Mouse (Mus musculus): ENCODE results near the gene Ppp1r1b.
A peak's percentile ranks its signal among the peaks of the same experiment; 100 is the strongest.

Ppp1r1b gene

DNA sequence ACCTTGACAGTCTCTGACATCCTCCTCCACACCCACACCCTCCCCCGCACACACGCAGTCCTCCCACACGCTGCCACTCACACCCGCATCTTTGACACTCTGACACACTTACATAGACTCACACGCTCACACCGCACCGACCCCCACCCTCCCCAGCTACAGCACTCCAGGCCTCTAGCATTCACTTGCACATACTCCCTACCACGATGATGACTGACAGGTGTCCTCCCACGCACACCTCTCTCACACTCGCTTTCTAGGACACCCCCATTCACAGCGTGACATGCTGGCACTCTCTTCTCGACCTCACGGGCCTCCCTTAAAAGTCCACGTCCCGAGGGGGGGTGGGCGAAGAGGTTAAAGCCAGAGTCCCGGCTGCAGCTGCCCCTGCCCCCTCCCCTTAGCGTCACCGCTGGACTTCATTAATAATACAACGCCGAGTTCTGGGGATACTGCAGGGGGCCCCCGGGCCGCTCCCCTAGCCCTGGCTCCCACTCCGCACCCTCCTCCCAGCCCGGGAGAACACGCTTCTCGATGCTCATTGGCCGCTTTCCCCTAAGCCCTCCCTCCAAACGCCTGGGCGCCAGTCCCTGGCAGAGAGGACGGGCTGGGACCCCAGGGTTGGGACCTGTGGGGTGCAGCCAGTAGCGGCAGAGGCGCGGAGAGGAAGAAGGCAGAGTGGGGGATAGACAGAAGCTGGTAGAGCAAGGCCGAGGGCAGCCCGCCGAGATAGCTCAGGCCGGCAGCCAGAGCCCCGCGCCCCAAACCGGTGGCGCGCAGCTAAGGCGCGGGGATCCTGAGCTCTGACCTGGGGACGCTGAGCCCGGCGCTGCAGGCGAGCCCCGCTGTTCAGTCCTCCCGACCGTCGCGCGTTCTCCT is at the start of gene Ppp1r1b:
Gene Ppp1r1b (plus strand): TSS at position 322 of the 879 bp plus-strand sequence.
- DNase-seq (ENCODE audit: low spot score in 2 of 2): peak in 1 of 2 experiments; percentile 71

DNA sequence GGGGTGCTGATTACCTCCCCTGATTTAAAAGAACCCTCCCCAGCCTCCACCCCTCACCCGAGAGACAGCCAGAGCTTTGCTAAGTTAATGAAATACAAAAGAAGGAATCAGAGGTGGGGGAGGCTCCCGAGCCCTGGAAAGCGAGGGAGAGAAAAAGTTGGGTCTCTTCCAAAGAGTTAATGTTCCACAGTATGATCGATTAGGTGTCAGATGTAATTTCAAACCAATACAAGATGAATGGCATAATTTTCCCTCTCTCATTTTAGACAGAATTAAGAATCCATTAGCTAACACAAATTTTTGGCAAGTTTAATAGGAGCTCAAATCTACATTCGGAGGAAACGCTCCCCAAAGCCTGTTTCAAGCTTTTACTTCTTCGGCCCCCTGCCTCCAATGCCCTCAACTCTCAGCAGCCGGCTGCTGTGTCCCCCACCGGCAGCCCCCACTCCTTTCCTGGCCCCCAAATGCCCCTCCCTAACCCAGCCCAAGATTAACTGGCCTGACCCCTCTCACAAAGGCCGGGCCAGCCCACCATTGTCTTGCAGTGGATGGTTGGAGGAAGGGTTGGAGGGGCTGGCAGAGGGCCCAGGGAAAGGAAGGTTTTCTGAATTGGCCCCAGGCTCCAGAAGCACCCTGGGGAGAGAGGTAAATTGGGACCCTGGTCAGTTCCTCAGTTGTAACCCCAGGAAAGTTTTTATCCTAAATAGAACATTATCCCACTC is 49.6 kb upstream of the Ppp1r1b start:
- no peak for DNase-seq (ENCODE audit: low spot score in 2 of 2)

GRCm38 (mm10) chr11:98313790-98314323 is 34.3 kb upstream of the Ppp1r1b start:
- peak in 1 of 2 experiments; percentile 75 for DNase-seq (ENCODE audit: low spot score in 2 of 2)

- DNase-seq (ENCODE audit: low spot score in 2 of 2): no peak
Measured at GRCm38 (mm10) chr11:98317479-98317878, 30.7 kb upstream of the Ppp1r1b start.

DNA sequence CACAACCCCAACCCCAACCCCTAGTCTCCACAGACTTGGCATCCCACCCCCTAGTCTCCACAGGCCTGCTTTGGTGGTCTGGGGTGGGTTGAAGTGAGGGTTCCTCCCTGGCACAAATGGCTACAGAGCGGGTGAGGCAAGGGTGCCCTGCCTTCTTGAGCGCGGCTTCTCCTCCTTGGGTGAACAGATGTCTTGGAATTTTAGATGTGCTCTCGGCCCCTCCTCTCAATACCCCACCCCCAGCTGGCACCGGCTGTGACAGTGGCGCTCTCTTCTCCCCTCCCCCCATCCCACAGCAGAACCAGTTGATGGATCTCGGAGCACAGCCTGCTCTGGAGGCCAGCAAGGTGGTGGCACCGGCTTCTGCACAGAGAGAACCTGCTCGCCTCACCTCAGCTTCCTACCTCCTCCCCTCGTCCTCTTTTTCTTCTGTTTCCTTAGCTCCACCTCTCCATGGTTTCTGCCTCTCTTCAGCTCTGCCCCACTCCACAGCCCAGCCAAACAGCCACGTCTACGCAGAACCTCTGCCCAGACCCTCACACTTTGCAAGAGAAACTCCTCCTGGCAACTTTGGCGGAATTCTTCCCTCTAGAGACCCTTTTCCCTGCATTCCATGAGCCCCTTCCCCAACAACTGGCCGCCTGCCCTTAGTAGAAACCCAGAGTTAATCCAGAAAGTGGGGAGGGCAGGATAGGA is 29.6 kb upstream of the Ppp1r1b start:
- no peak for DNase-seq (ENCODE audit: low spot score in 2 of 2)

DNA sequence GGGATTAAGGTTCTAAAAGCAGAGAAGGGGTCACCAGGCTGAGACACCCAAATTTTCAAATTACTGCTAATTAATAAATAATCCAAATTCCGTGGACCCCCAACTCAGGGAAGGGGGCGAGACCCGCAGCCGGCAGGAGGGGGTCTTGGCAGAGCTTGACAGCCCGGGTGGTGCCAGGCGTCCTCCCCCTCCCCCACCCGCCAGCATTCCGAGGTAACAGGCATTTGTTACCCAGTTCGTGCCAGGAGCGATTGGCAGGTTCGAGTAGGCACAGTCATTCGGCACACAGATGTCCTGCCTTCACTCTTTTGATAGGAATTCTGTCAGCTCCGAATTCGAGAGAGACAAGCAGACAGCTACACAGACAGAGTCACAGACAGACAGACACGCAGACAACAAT is 29.1 kb upstream of the Ppp1r1b start:
- no peak for DNase-seq (ENCODE audit: low spot score in 2 of 2)

DNA sequence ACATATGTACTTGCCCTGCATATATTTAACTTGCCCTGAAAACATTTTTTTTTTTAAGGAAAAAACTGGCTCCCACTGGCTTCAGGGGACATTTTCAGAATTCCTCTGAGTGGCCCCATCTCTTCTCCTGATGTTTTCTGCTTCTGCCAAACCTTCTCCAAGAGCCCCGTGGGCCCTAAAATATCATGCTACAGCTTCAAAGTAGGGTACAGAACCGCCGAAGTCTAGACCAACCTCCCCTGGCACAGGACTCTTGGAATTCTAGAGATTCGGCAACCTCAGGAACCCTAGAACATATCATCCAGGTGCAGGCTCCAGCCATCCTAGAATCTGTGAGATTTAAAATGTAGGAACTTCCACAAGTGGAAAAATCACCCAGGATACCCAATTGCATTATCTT is 28.7 kb upstream of the Ppp1r1b start:
- no peak for DNase-seq (ENCODE audit: low spot score in 2 of 2)

DNA sequence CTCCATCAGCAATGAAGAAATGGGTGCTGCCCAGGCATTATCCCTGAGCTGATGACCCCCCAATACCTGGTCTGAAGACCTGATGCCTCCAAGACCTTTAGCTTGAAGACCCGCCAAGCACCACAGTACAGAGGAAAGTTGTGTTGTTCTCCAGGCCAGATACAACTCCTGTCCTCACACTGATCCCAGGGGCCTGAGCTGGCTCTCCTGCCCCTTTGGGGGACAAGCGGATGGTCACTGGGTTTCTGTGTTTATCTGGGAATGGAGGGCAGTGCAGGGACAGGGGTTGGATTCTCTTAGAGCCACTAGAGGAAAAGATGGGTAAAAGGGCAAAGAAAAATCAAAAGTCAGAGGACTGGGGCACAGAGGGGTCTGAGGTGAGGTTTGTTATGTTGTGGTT is 28.3 kb upstream of the Ppp1r1b start:
- no peak for DNase-seq (ENCODE audit: low spot score in 2 of 2)

- no peak for DNase-seq (ENCODE audit: low spot score in 2 of 2)
Measured at GRCm38 (mm10) chr11:98320381-98320780, 27.8 kb upstream of the Ppp1r1b start.

- DNase-seq (ENCODE audit: low spot score in 2 of 2): no peak
Measured at GRCm38 (mm10) chr11:98320806-98321676, 27.2 kb upstream of the Ppp1r1b start.

- no peak for DNase-seq (ENCODE audit: low spot score in 2 of 2)
Measured at GRCm38 (mm10) chr11:98321677-98322003, 26.6 kb upstream of the Ppp1r1b start.

DNA sequence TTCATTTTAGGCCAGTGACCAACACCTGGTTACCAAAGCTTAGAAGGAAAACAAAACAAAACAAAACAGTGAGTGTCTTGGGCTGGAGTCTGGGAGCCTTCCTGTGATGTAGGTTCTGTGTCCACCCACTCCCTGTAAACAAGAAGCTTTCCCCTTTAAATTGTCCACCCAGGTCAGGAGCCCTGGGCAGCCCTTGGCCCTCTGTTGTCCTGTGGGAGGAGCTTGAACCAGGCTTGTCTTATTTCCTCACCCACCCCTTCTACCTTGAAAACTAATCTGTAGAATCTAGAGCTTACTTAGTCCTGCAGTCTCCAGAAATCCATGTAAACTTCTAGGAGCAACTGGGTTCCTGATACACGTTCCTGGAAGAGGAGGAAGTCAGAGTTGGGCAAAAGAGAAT is 26.0 kb upstream of the Ppp1r1b start:
- DNase-seq (ENCODE audit: low spot score in 2 of 2): no peak

- no peak for DNase-seq (ENCODE audit: low spot score in 2 of 2)
Measured at GRCm38 (mm10) chr11:98323136-98323866, 24.9 kb upstream of the Ppp1r1b start.

DNA sequence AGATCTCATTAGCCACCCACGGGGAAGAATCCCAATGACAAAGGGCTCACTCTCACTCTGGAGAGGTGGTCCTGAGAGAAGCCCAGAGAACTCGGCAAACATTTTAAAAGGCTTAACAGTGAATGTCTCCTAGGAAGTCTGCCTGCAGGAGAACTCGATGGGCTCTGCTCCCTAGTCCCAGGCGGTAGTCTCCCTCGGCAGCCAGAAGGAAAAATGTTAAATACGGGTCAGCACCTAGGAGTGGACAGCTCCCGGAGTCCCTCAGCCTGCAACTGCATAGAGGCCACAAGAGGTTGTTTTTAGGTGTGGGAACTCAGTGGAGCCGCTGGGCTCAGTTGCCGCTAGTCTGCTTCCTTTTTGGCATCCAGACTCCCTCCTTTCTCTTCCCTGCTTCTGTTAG is 24.3 kb upstream of the Ppp1r1b start:
- no peak for DNase-seq (ENCODE audit: low spot score in 2 of 2)

- DNase-seq (ENCODE audit: low spot score in 2 of 2): no peak
Measured at GRCm38 (mm10) chr11:98325191-98325820, 22.9 kb upstream of the Ppp1r1b start.

DNA sequence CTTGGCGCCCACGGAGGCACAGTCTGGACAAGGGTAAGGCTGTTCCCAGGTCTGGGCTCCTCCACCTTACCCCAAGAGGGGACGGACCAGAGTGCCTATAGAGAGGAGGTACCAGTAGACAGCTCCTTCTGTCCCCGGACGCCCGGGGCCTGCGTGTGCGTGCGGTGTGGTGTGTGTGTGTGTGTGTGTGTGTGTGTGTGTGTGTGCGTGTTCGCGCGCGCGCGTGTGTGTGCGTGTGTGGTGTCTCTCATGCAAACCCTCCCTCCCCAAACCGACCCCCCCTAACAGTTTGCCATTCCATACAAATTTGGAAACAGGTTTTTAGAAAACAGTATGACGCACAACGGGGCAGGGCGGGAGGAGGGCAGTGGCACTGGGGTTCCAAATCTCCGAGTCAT is 22.4 kb upstream of the Ppp1r1b start:
- DNase-seq (ENCODE audit: low spot score in 2 of 2): no peak

DNA sequence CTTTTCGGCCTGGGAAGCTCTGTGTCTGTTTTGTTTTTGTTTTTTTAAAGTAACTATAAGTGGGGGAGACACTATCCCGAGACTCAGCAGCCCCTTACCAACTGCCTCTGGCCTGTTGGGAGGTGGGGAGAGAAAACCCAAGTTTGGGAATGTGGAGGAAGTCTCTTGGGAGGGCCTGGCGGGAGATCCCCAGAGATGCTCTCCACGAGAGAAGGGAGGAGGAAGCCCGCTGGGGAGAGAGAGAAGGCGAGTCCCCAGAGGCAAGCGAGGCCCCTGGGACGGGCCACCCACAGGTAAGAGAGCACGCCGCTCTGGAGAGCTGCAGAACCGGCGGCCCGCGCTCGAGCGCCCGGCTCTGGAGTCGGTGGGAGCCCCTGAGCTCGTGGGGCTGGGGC is 21.5 kb upstream of the Ppp1r1b start:
- DNase-seq (ENCODE audit: low spot score in 2 of 2): no peak

GRCm38 (mm10) chr11:98327136-98328030 is 20.8 kb upstream of the Ppp1r1b start:
- DNase-seq (ENCODE audit: low spot score in 2 of 2): no peak

DNA sequence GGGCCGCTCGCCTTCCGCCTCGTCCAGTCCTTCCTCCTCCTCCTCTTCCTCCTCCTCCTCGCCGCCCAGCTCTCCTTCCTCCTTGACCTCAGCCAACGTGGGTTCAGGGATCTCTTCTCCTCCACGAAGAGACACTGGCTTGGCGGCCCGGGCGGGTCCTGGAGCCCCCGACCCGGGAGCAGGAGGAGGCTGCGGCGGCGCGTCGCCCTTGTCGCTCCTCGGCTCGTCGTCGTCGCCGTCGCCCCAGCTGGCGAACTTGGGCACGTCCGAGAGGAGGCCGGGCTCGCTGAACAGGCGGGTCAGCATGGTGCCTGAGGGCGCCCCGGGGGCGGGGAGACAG is 20.2 kb upstream of the Ppp1r1b start:
- no peak for DNase-seq (ENCODE audit: low spot score in 2 of 2)

All from right cerebral cortex, postnatal 36 days (tissue).